Mouse (Mus musculus): ENCODE data around the gene Maml3.

DNA sequence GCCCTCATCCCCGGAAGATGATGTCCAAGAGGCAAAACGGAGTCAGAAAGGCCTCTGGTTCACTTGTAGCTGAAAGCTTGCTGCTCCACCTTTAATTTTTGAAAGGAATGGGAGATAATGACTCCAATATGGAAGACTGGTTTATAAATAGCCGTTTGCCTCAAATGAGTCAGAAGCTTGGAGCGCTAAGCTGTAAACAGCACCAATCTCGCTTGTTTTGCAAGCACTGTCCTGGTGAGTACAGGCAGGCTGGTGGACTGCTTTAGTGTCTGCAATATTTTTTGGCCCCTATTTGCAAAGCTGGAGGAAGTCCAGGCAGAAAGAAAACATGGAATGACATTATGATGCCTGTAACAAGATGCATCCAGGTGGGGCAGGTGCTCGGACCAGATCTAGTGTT lies 335.7 kb downstream of the Maml3 start:
- TF ChIP-seq CTCF (IDR thresholded peaks at IDR 0.05; ENCODE audit: insufficient read depth, low read depth, low read length) = no peak
- no peak for TF ChIP-seq POLR2A (IDR thresholded peaks at IDR 0.05; ENCODE audit: insufficient read depth, low read depth, low read length)

Measured in olfactory bulb, adult 2 months (tissue).